Mouse (Mus musculus): ENCODE measurements around the gene Ndufa4l2.

Ndufa4l2 gene

GRCm38 (mm10) chr10:127509837-127510701 is 4.7 kb upstream of the Ndufa4l2 start:
- DNase-seq (ENCODE audit: low read depth, low spot score), result no peak

DNA sequence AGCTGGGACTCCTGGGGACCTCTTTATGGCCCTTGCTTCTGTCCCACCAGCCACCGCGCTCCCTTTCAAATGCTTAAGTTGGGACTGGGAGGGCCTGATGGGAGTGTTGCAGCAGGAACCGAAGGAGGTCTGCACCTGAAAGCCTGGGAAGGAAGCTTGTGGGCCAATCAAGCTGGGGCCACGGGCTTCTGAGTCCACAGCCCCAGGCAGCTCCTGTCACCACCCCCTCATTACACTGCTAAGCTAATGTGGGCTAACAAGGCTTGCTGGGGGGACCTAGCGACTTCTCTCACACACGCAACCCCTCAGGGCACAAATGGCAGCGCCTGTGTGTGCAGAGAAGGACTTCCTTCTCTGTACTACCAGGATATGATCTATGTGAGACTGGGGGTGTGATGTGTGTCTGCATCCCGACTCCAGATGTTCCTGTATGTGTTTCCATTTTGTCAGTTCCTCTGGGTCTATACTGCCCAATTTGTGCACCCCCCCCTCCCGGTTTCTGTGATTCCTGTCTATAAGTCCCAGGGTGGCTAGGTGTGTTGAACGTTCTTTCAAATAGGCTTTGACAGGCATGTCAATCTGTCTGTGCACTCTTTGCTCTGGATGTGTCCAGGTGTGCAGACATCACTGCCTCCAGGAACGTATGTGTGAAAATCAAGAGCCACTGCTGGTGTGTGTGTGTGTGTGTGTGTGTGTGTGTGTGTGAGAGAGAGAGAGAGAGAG is 3.7 kb upstream of the Ndufa4l2 start:
- DNase-seq (ENCODE audit: low read depth, low spot score), result no peak

DNA sequence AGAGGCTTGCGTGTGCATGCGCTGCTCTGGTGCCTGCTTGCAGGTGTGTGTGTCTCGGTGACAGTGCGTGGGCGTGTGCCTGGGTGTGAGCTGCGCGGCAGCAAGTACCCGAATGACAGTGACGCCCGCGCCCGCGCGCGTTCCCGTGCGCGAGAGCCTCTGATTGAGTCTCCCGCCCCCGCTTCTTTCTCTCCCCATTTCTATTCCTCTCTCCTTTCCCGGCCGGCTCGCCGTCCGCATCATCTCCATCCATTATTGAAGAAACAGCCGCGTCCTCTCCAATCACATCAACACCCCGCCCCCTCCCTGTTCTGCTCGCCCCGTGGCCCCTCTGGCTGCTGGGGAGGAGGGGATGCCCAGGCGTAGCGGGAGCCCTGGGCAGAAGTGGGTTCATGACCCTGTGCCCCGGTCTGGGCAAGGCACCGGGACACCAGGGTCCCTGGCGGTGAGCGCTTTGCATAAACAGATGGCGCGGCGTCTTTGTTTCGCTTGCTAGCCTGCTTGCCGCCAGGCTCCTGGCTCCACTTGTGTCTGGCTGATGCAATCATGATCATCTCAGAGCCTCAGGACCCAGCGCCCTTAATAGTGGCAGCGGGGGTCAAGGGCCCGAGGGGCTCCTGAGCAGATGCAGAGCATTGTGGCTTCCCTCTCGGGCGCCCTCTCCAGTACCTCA is 3.0 kb upstream of the Ndufa4l2 start:
- no peak for DNase-seq (ENCODE audit: low read depth, low spot score)

DNA sequence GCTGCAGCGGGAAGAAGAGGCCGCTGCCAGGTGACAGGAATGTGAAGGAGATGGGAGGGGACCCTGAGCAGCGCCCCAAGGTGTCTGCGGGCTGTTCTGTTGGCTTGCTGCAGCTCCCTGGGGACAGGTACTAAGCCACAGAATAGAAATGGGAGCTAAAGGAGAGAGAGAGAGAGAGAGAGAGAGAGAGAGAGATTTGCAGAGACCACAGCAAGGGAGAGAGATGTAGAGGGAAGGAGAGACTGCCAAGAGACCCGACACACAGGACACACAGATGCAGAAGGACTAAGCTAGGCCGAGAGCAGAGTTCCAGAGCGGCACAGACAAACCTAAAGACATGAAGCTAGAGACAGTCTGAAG is 2.5 kb upstream of the Ndufa4l2 start:
- no peak for DNase-seq (ENCODE audit: low read depth, low spot score)

- peak; percentile 75 for DNase-seq (ENCODE audit: low read depth, low spot score)
Observed at GRCm38 (mm10) chr10:127512813-127513212, 2.0 kb upstream of the Ndufa4l2 start.

DNA sequence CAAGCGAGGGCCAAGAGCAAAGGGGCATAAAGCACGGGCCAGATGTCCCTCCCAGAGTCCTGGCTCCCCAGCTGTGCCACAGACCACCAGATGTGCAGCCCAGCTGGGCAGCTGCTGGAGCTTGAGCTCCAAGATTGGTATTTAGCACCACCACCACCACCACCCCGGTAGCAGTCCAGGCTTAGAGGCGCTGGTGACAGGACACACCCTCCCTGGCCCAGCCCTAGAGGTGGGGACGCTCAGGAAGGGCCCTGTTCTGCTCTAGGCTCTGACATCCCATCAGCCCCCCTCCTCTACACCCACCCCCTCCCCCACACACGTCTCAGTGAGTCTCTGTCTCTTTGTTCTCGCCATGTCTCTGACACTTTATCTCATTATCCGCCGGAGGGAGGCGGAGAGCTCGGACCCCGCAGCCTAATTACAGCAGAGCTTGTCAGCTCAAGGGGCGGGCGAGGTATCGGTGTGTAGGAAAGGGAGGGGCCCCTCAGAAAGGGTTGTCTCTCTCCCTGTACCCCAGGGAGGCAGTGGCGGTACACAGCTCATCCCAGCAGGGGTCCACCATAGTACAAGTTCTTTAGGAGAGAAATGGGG is 1.2 kb upstream of the Ndufa4l2 start:
- no peak for DNase-seq (ENCODE audit: low read depth, low spot score)

- DNase-seq (ENCODE audit: low read depth, low spot score), result no peak
Observed at GRCm38 (mm10) chr10:127514111-127514698, 562 bp upstream of the Ndufa4l2 start.

- DNase-seq (ENCODE audit: low read depth, low spot score), result no peak
Observed at GRCm38 (mm10) chr10:127515271-127515982, 660 bp downstream of the Ndufa4l2 start.

- no peak for DNase-seq (ENCODE audit: low read depth, low spot score)
Observed at GRCm38 (mm10) chr10:127515983-127516459, 1.3 kb downstream of the Ndufa4l2 start.

DNA sequence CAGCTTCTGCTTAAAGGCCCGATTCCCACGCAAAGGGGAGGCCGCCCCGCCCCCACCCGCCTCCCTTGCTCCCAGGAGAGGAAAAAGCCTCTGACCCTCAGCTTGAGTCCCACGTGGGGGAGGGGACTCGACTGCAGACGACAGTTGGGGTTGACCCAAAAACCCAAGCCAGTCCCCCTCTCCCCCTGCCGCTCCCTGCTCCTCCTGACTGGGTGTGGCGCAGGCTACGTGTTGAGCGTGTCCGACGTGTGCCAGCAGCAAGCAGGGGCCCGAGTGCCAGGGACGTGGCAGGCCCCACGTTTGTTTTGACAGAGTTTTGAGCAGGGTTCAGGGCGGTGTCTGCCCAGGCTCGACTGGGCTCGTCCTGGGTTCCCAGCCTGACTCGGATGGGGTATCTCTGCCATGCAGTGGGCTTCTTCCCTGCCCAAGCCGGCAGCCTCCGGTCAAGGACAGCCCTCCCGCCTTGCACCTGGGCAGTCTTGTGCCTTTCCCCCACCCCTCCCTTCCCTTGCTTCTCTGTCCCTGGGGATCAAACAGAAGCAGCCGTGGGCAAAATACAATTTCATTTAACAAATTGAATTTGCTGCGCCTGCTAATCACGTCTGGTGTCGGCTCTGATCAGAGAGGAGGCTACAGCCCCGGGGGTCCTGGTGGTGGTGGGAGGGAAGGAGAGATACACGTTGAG is 2.0 kb downstream of the Ndufa4l2 start:
- DNase-seq (ENCODE audit: low read depth, low spot score), result no peak

GRCm38 (mm10) chr10:127517941-127518340 is 3.2 kb downstream of the Ndufa4l2 start:
- DNase-seq (ENCODE audit: low read depth, low spot score), result no peak

GRCm38 (mm10) chr10:127519041-127519701 is 4.4 kb downstream of the Ndufa4l2 start:
- DNase-seq (ENCODE audit: low read depth, low spot score), result no peak

DNA sequence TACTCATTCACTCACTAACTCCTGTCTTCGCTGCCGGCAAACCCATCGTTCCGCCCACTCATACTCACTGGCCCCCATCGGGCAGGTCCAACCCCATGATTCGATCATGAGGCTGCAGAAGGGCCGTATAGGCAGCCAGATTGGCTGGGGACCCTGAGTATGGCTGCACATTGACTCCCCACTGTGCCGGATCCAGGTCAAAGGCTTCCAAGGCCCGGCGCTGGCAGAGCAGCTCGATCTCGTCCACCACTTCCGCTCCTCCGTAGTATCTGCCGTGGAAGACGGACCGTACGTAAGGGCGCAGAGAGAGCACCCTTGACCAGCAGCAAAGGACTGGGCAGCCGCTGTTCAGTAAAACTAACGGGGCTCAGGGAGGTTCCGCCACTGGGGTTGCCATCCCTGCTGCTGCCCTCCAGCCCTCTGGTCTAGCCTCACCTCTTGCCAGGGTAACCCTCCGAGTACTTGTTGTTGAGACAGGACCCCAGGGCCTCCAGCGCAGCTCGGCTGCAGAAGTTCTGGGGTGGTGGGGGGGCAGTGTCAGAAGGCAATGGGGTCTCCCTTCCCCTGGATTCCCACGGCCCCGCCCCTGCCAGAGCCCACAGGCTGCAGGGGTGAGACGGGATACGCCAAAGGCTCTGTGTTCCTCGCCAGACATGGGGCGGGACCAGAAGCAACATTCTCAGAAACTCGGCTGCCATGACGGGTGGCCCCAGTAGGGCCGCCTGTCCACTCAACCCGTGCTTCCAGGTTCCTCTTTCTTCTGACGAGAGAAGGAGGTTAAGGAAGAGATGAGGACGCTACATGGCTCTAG is 5.3 kb downstream of the Ndufa4l2 start:
- DNase-seq (ENCODE audit: low read depth, low spot score), result no peak

GRCm38 (mm10) chr10:127520714-127521357 is 6.1 kb downstream of the Ndufa4l2 start:
- DNase-seq (ENCODE audit: low read depth, low spot score), result no peak

- DNase-seq (ENCODE audit: low read depth, low spot score), result peak; percentile 48
Observed at GRCm38 (mm10) chr10:127521611-127522080, 6.9 kb downstream of the Ndufa4l2 start.

DNA sequence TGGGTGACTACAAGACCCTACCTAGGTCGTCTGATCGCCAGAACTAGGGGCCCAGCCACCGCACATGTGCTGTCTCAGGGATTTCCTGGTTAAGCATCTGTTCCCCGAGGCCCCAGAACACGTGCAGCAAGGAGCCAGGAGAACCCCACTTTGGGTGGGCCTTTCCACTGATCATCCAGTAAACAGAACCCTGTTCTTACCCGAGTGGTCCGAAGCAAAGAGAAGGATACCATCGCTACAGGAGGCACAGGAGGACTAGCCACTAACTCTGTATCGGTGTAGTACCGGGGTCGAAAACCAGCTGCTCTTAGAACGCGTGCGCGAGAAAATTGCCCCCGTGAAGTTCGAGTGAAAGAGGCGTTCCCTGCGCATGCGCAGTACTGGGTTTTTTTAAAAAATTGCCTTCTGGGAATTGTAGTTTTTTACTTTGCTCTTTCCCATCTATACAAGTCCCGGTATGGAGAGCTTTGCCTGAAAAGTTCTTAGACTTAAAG is 7.4 kb downstream of the Ndufa4l2 start, which contains the start of gene Shmt2:
Shmt2 (minus strand) TSS at position 357 of the 494 bp plus-strand sequence.
- DNase-seq (ENCODE audit: low read depth, low spot score), result peak; percentile 87

GRCm38 (mm10) chr10:127524646-127525255 is 10.0 kb downstream of the Ndufa4l2 start:
- no peak for DNase-seq (ENCODE audit: low read depth, low spot score)

Measured in c-Kit-negative CD71-positive TER-119-positive erythroid progenitor cells, embryonic 14.5 days (primary cell).